Mouse (Mus musculus): ENCODE measurements around the gene Plcb2.

- no peak for TF ChIP-seq EP300 (IDR thresholded peaks at IDR 0.05; ENCODE audit: low read depth)
- no peak for TF ChIP-seq CTCF (IDR thresholded peaks at IDR 0.05; ENCODE audit: low read depth)
Observed at GRCm38 (mm10) chr2:118740341-118740740, 12.1 kb upstream of the Plcb2 start.

Measured in heart, postnatal 0 days (tissue).